Mouse (Mus musculus) olfactory bulb, adult 2 months (tissue): ENCODE data around the gene Lamtor1. TPM values are rescaled to one million over a fixed set of nuclear protein-coding genes. Genes with fewer than 3 reads are reported as not detected.

ENCODE experiments used
- H3K27ac ChIP-seq: fragments of 200-500 bp; 2 replicates; pipeline ENCODE4 v1.5.1; 2012; ENCODE audit warnings: low read depth, low read length; ENCODE audit not compliant: insufficient read depth
- H3K4me1 ChIP-seq: fragments of 200-500 bp; 2 replicates; pipeline ENCODE4 v1.6.1; 2012; ENCODE audit warnings: low read length; ENCODE audit not compliant: control insufficient read depth, insufficient read depth
- H3K4me3 ChIP-seq: fragments of 200-500 bp; 2 replicates; pipeline ENCODE4 v1.5.1; 2012; ENCODE audit warnings: mild to moderate bottlenecking, low read depth, low read length, moderate library complexity; ENCODE audit not compliant: insufficient read depth
- CTCF ChIP-seq: fragments of 200-500 bp; IDR thresholded peaks from 2 replicates; pipeline ENCODE4 v1.5.1; 2012; ENCODE audit warnings: low read depth, mild to moderate bottlenecking, low read length, moderate library complexity; ENCODE audit not compliant: insufficient read depth
- POLR2A ChIP-seq: fragments of 200-500 bp; IDR thresholded peaks from 2 replicates; pipeline ENCODE4 v1.6.1; 2012; ENCODE audit warnings: mild to moderate bottlenecking, low read depth, low read length, moderate library complexity; ENCODE audit not compliant: insufficient read depth
- WGBS: fragments of 180-500 bp; shearing (Covaris S2); methylation state at CpG from one replicate; pipeline ENCODE4 v1.1.7; 2018; 5-methylcytosine and 5-hydroxymethylcytosine counted together
- polyA plus RNA-seq: library from polyadenylated mRNA; stranded (reverse); fragments of >200 nt; gene quantifications from 2 replicates; pipeline ENCODE4 v1.2.4, GENCODE M21; 2012; ENCODE audit warnings: low replicate concordance; ENCODE audit not compliant: missing spikeins, insufficient read depth, insufficient read length

Lamtor1 gene
- polyA plus RNA-seq, 1 experiment: not detected

- 67% methylated on average over 13 of the region's 13 CpGs for WGBS
- H3K27ac ChIP-seq: no peak overlapping the region
- TF ChIP-seq CTCF (no peak), POLR2A (no peak)
- peaks cover 3% of the 10 kb centered on the region; the same call in 1 of the 2 replicates for H3K4me1 ChIP-seq
- H3K4me3 ChIP-seq: no peak overlapping the region
Observed at GRCm38 (mm10) chr7:101868241-101869162, 37.2 kb upstream of the Lamtor1 start.

- H3K27ac ChIP-seq: no peak overlapping the region
Observed at GRCm38 (mm10) chr7:101869163-101869500, 36.6 kb upstream of the Lamtor1 start.

GRCm38 (mm10) chr7:101870629-101871028 is 35.1 kb upstream of the Lamtor1 start, which contains the start of gene Folr1:
Gene Folr1 (minus strand): TSS chr7:101870788.
- WGBS: 91% methylated on average over 2 of the region's 2 CpGs
- Histone ChIP-seq H3K4me1 (peaks cover 3% of the 10 kb centered on the region; the same call in 1 of the 2 replicates), H3K27ac (no peak within 1 kb of the TSS), H3K4me3 (no peak within 1 kb of the TSS)
- TF ChIP-seq CTCF (no peak), POLR2A (no peak)

More at GRCm38 (mm10) chr7:101869163-101869500, 36.6 kb upstream of the Lamtor1 start:
- TF ChIP-seq CTCF (no peak), POLR2A (no peak)
- Histone ChIP-seq H3K4me3 (no peak overlapping the region), H3K4me1 (peaks cover 3% of the 10 kb centered on the region; the same call in 1 of the 2 replicates)
- WGBS: 65% methylated on average over 7 of the region's 7 CpGs

GRCm38 (mm10) chr7:101871296-101871695 is 34.4 kb upstream of the Lamtor1 start:
- TF ChIP-seq CTCF: no peak
- TF ChIP-seq POLR2A: no peak
- Histone ChIP-seq H3K27ac (no peak overlapping the region), H3K4me1 (peaks cover 3% of the 10 kb centered on the region; the same call in 1 of the 2 replicates), H3K4me3 (no peak overlapping the region)
- 88% methylated on average over 3 of the region's 3 CpGs for WGBS

GRCm38 (mm10) chr7:101875978-101876377 is 29.7 kb upstream of the Lamtor1 start:
- WGBS: 97% methylated on average over 1 of the region's 1 CpGs
- TF ChIP-seq CTCF (no peak), POLR2A (no peak)
- H3K4me3 ChIP-seq: no peak overlapping the region
- H3K4me1 ChIP-seq: no peaks in the 10 kb centered on the region
- H3K27ac ChIP-seq: no peak overlapping the region

- H3K4me1 ChIP-seq: no peaks in the 10 kb centered on the region
- H3K4me3 ChIP-seq: no peak overlapping the region
- no peak for TF ChIP-seq POLR2A
- no peak for TF ChIP-seq CTCF
- 72% methylated on average over 4 of the region's 4 CpGs for WGBS
- no peak overlapping the region for H3K27ac ChIP-seq
Observed at GRCm38 (mm10) chr7:101880855-101881254, 24.8 kb upstream of the Lamtor1 start.

GRCm38 (mm10) chr7:101882413-101883154 is 23.1 kb upstream of the Lamtor1 start:
- no peak for TF ChIP-seq POLR2A
- no peak for TF ChIP-seq CTCF
- H3K27ac ChIP-seq: no peak overlapping the region
- 67% methylated on average over 9 of the region's 9 CpGs for WGBS
- no peak overlapping the region for H3K4me3 ChIP-seq
- no peaks in the 10 kb centered on the region for H3K4me1 ChIP-seq

GRCm38 (mm10) chr7:101884160-101884559 is 21.5 kb upstream of the Lamtor1 start:
- TF ChIP-seq CTCF (no peak), POLR2A (no peak)
- H3K4me1 ChIP-seq: no peaks in the 10 kb centered on the region
- H3K4me3 ChIP-seq: no peak overlapping the region
- no peak overlapping the region for H3K27ac ChIP-seq
- WGBS: 100% methylated on average over 4 of the region's 4 CpGs

- no peaks in the 10 kb centered on the region for H3K4me1 ChIP-seq
- H3K27ac ChIP-seq: no peak overlapping the region
- TF ChIP-seq CTCF (no peak), POLR2A (no peak)
- H3K4me3 ChIP-seq: no peak overlapping the region
- 90% methylated on average over 6 of the region's 6 CpGs for WGBS
Observed at GRCm38 (mm10) chr7:101886274-101886673, 19.4 kb upstream of the Lamtor1 start.
